Mouse (Mus musculus): ENCODE measurements around the gene Kat8.

Gene Kat8

GRCm38 (mm10) chr7:127912190-127912871 lies at the start of gene Kat8:
Gene Kat8, plus strand, starts transcription at chr7:127912516.
- TF ChIP-seq GATA4 (IDR thresholded peaks at IDR 0.05; ENCODE audit: insufficient replicate concordance, low read length): no peak

DNA sequence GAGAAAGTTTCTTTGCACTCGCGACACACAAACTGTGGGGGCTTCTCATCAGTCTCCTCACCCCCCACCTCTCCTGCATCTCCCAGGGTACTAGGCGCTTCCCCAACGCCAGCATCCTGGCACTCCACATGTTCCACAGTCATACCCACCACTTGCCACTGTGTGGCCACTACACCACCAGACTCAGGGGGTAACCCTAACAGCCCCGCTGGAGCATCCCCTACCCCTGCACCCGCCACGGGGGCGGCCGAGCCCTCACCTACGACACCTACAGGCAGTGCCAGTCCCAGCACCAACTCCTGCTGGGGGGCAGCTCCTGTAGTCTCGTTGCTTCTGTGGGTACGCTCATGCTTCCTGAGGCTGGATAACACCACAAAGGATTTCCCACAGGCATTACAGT lies 45.9 kb upstream of the Kat8 start:
- no peak for TF ChIP-seq GATA4 (IDR thresholded peaks at IDR 0.05; ENCODE audit: insufficient replicate concordance, low read length)

DNA sequence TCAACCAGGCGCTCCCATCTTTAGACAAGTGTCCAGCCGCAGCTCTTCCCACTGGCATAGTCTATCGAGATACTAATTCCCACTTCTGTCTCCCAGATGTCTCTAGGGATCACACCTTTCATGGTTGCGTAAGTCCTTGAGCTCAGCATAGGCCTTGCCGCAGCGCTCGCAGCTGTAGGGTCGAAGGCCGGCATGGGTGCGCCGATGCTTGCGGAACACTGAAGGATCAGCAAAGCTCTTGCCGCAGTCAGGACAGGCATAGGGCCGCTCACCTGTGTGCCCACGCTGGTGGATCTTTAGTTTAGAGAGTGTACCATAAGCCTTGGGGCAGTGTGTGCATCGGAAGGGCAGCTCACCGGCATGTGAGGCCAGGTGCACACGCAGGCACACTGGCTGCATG lies 44.7 kb upstream of the Kat8 start:
- no peak for TF ChIP-seq GATA4 (IDR thresholded peaks at IDR 0.05; ENCODE audit: insufficient replicate concordance, low read length)

GRCm38 (mm10) chr7:127869149-127869810 lies 43.0 kb upstream of the Kat8 start:
- no peak for TF ChIP-seq GATA4 (IDR thresholded peaks at IDR 0.05; ENCODE audit: insufficient replicate concordance, low read length)

GRCm38 (mm10) chr7:127870136-127870821 lies 42.0 kb upstream of the Kat8 start:
- TF ChIP-seq GATA4 (IDR thresholded peaks at IDR 0.05; ENCODE audit: insufficient replicate concordance, low read length): no peak

GRCm38 (mm10) chr7:127874812-127875626 lies 37.3 kb upstream of the Kat8 start:
- TF ChIP-seq GATA4 (IDR thresholded peaks at IDR 0.05; ENCODE audit: insufficient replicate concordance, low read length): no peak

DNA sequence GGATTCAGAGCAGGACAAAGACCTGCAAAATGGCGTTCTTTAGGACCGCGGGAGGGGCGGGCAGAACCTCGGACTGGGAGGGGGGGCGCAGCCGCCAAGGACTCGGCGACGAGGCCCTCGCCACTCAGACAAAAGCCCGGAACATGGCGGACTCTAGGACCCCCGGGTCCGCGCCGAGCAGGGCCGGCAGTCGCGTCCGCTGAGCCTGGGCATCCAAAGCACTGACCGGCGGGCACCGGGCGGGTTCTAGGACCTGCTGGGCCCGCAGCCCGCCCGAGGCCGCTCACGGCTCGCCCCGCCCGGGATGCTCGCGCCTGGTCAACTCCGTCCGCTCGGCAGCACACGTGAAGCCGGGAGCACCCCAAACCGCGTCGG lies 36.7 kb upstream of the Kat8 start:
- no peak for TF ChIP-seq GATA4 (IDR thresholded peaks at IDR 0.05; ENCODE audit: insufficient replicate concordance, low read length)

DNA sequence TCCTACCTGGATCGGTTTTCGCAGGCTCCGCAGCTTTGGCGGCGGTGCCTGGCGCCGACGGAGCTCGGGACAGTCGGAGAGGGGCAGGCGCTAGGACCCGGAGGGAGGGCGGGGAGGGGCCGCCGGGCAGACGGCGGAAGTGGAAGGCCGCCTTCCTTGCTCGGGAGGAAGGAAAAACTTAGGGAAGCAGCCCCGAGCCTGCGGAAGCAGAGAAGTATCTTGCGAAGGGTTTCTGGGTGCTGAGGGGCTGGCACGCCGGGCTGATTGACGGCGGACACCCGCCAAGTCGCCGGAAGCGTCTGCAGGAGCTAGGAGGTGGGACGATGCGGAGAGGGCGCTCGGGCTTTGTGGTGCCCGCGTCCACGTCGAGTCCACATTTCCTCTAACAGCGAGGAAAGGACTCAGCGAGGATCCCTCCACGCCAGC lies 36.3 kb upstream of the Kat8 start, which contains the start of gene Zfp646:
Gene Zfp646 (plus strand): TSS at position 181 of the 426 bp plus-strand sequence.
- no peak; the same call in 1 of the 2 replicates for TF ChIP-seq GATA4 (IDR thresholded peaks at IDR 0.05; ENCODE audit: insufficient replicate concordance, low read length)

GRCm38 (mm10) chr7:127876467-127877348 lies 35.6 kb upstream of the Kat8 start, which contains the start of gene Zfp668:
Gene Zfp668, minus strand, starts transcription at chr7:127876828.
- TF ChIP-seq GATA4 (IDR thresholded peaks at IDR 0.05; ENCODE audit: insufficient replicate concordance, low read length): no peak

DNA sequence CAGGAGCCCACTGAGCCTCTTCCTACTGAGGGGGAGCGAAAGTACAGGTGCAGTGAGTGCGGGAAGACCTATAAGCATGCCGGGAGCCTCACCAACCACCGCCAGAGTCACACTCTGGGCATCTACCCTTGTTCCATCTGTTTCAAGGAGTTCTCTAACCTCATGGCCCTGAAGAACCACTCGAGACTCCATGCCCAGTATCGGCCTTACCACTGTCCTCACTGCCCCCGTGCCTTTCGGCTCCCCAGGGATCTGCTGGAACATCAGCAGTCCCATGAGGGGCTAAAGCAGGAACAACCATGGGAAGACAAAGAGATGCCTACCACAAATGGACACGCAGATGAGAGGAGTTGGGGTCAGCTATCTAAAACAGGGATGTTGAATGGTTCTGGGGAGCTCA lies 33.0 kb upstream of the Kat8 start:
- no peak for TF ChIP-seq GATA4 (IDR thresholded peaks at IDR 0.05; ENCODE audit: insufficient replicate concordance, low read length)

DNA sequence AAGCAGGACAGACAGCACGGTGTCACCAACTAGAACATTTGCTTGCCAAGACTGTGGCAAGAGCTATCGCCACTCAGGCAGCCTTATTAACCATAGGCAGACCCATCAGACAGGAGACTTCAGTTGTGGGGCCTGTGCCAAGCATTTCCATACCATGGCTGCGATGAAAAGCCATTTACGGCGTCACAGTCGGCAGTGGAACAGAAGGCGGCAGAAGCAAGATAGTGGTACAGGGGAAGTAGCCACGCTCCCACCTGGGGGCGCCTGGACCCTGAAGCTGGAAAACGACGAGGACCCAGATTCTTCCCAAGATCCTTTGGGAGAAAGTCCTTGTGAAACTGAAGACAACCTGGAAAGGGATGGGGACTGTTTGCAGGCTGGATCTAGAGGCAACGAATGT lies 31.9 kb upstream of the Kat8 start:
- no peak for TF ChIP-seq GATA4 (IDR thresholded peaks at IDR 0.05; ENCODE audit: insufficient replicate concordance, low read length)

DNA sequence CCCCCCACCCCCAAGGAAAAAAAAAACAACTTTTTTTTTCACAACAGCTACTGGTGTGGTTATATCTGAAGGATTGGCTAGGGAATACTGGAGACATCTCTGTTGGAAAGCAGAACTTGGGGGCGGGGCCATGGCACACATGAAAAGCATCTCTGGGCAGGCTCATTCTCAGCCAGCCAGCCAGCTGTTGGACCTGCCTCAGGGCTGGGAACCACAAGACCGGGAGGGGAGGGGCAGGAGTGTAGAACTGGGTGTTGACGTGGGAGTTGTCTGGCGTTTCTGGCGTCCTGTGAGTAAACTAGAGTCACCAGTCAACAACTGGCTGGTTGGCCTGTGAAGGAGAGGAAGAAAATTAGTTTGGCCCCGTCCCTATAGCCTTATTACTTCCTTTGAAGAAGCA lies 26.4 kb upstream of the Kat8 start:
- no peak for TF ChIP-seq GATA4 (IDR thresholded peaks at IDR 0.05; ENCODE audit: insufficient replicate concordance, low read length)

DNA sequence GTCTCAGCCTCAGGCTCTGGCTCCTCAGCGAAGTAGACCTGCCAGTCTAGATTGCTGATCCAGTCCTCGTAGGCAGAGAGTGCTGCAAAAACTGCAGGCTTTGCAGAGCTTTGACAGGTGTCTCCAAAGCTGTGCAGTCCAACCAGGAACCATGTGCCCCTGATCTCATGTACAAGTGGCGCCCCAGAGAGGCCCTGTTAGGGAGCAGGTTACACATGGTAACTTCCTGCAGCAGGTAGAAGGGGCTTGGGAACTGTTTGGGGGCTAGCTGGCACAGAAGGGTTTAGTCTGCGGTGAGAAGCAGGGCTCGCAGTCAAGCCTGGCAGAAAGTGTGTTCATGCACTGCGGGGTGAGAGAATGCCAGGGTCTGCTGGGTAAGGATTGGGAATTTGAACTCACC lies 25.8 kb upstream of the Kat8 start:
- no peak for TF ChIP-seq GATA4 (IDR thresholded peaks at IDR 0.05; ENCODE audit: insufficient replicate concordance, low read length)

- no peak for TF ChIP-seq GATA4 (IDR thresholded peaks at IDR 0.05; ENCODE audit: insufficient replicate concordance, low read length)
Observed at GRCm38 (mm10) chr7:127887191-127887590, 25.1 kb upstream of the Kat8 start.
